Mouse (Mus musculus) heart, adult 2 months (tissue): ENCODE results near the gene Mrpl12.

ENCODE experiments used
- CTCF ChIP-seq: fragments of 200-600 bp; IDR thresholded peaks from 2 replicates; pipeline ENCODE4 v1.8.1; 2022; ENCODE audit warnings: antibody characterized with exemption, mild to moderate bottlenecking, moderate library complexity
- EP300 ChIP-seq: fragments of 200-500 bp; IDR thresholded peaks from 2 replicates; pipeline ENCODE4 v1.6.1; 2011; ENCODE audit warnings: low read depth, low read length, control low read depth; ENCODE audit not compliant: insufficient read depth
- POLR2A ChIP-seq: fragments of 200-500 bp; IDR thresholded peaks from 2 replicates; pipeline ENCODE4 v1.6.1; 2011; ENCODE audit warnings: mild to moderate bottlenecking, low read depth, low read length, control low read depth; ENCODE audit not compliant: insufficient read depth

GRCm38 (mm10) chr11:120535804-120536203 lies 51.4 kb downstream of the Mrpl12 start:
- TF ChIP-seq CTCF (no peak), POLR2A (no peak), EP300 (no peak)
